Mouse (Mus musculus): ENCODE results near the gene Zswim1. TPM values are rescaled to one million over a fixed set of nuclear protein-coding genes. Genes with fewer than 3 reads are reported as not detected.

Zswim1 gene
- polyA plus RNA-seq, 1 experiment from 2014 or later = 21.4 TPM

- Histone ChIP-seq H3K9ac (no peak overlapping the region), H3K4me1 (peaks cover 2% of the 10 kb centered on the region), H3K9me3 (replicated peaks) (no peaks in the 10 kb centered on the region), H3K27ac (no peak overlapping the region), H3K27me3 (no peaks in the 10 kb centered on the region), H3K4me2 (replicated peaks) (no peak overlapping the region), H3K36me3 (peaks cover 25% of the 10 kb centered on the region), H3K4me3 (no peak overlapping the region)
- ATAC-seq (ENCODE audit: low FRiP score) = no peak
- WGBS = 79% methylated on average over 6 of the region's 6 CpGs
Measured at GRCm38 (mm10) chr2:164817206-164817605, 5.3 kb upstream of the Zswim1 start.

GRCm38 (mm10) chr2:164817703-164818102 is 4.8 kb upstream of the Zswim1 start:
- no peak overlapping the region for H3K9ac ChIP-seq
- no peaks in the 10 kb centered on the region for H3K27me3 ChIP-seq
- no peak overlapping the region for H3K4me2 ChIP-seq (replicated peaks)
- no peak overlapping the region for H3K4me3 ChIP-seq
- peaks cover 6% of the 10 kb centered on the region for H3K4me1 ChIP-seq
- no peak for ATAC-seq (ENCODE audit: low FRiP score)
- H3K36me3 ChIP-seq = peaks cover 25% of the 10 kb centered on the region
- WGBS = 70% methylated on average over 5 of the region's 5 CpGs
- H3K9me3 ChIP-seq (replicated peaks) = no peaks in the 10 kb centered on the region
- H3K27ac ChIP-seq = no peak overlapping the region

GRCm38 (mm10) chr2:164821060-164821459 is 1.4 kb upstream of the Zswim1 start:
- Histone ChIP-seq H3K27ac (no peak overlapping the region), H3K4me1 (peaks cover 13% of the 10 kb centered on the region), H3K36me3 (peaks cover 31% of the 10 kb centered on the region), H3K4me3 (no peak overlapping the region), H3K9ac (no peak overlapping the region), H3K27me3 (no peaks in the 10 kb centered on the region), H3K4me2 (replicated peaks) (no peak overlapping the region), H3K9me3 (replicated peaks) (no peaks in the 10 kb centered on the region)
- 90% methylated on average over 6 of the region's 6 CpGs for WGBS
- ATAC-seq (ENCODE audit: low FRiP score) = no peak

- peak; percentile 83 for ATAC-seq (ENCODE audit: low FRiP score)
- H3K4me1 ChIP-seq = peaks cover 13% of the 10 kb centered on the region
- peak overlapping the region; percentile 72 for H3K9ac ChIP-seq
- peak overlapping the region; percentile 57 for H3K4me2 ChIP-seq (replicated peaks)
- peaks cover 52% of the 10 kb centered on the region for H3K36me3 ChIP-seq
- no peaks in the 10 kb centered on the region for H3K27me3 ChIP-seq
- H3K27ac ChIP-seq = peak overlapping the region; percentile 93
- 2% methylated on average over 10 of the region's 10 CpGs for WGBS
- peak overlapping the region; percentile 71 for H3K4me3 ChIP-seq
- no peaks in the 10 kb centered on the region for H3K9me3 ChIP-seq (replicated peaks)
Measured at GRCm38 (mm10) chr2:164823181-164823585, 697 bp downstream of the Zswim1 start.

- Histone ChIP-seq H3K4me3 (no peak overlapping the region), H3K4me2 (replicated peaks) (peak overlapping the region; percentile 57), H3K36me3 (peaks cover 60% of the 10 kb centered on the region), H3K9ac (no peak overlapping the region), H3K4me1 (peaks cover 13% of the 10 kb centered on the region), H3K27me3 (no peaks in the 10 kb centered on the region), H3K27ac (no peak overlapping the region), H3K9me3 (replicated peaks) (no peaks in the 10 kb centered on the region)
- no peak for ATAC-seq (ENCODE audit: low FRiP score)
- WGBS = 94% methylated on average over 4 of the region's 4 CpGs
Measured at GRCm38 (mm10) chr2:164823969-164824368, 1.5 kb downstream of the Zswim1 start.

- Histone ChIP-seq H3K4me1 (peaks cover 13% of the 10 kb centered on the region), H3K27me3 (no peaks in the 10 kb centered on the region), H3K4me2 (replicated peaks) (no peak overlapping the region), H3K9me3 (replicated peaks) (no peaks in the 10 kb centered on the region), H3K36me3 (peaks cover 56% of the 10 kb centered on the region), H3K27ac (no peak overlapping the region), H3K9ac (no peak overlapping the region), H3K4me3 (no peak overlapping the region)
- WGBS = 93% methylated on average over 17 of the region's 17 CpGs
- no peak for ATAC-seq (ENCODE audit: low FRiP score)
Measured at GRCm38 (mm10) chr2:164825521-164825920, 3.0 kb downstream of the Zswim1 start.

GRCm38 (mm10) chr2:164827146-164827850 is 4.8 kb downstream of the Zswim1 start:
- Histone ChIP-seq H3K27me3 (no peaks in the 10 kb centered on the region), H3K9ac (no peak overlapping the region), H3K27ac (no peak overlapping the region), H3K4me2 (replicated peaks) (no peak overlapping the region), H3K4me3 (no peak overlapping the region), H3K4me1 (peaks cover 10% of the 10 kb centered on the region), H3K9me3 (replicated peaks) (no peaks in the 10 kb centered on the region), H3K36me3 (peaks cover 44% of the 10 kb centered on the region)
- WGBS = 90% methylated on average over 16 of the region's 16 CpGs
- no peak for ATAC-seq (ENCODE audit: low FRiP score)

- WGBS = 85% methylated on average over 6 of the region's 6 CpGs
- no peaks in the 10 kb centered on the region for H3K27me3 ChIP-seq
Measured at GRCm38 (mm10) chr2:164828437-164828836, 6.0 kb downstream of the Zswim1 start, which contains the start of gene Spata25. Gene Spata25 (minus strand): TSS chr2:164828537.

GRCm38 (mm10) chr2:164829090-164829489 is 6.6 kb downstream of the Zswim1 start:
- ATAC-seq (ENCODE audit: low FRiP score) = no peak
- Histone ChIP-seq H3K9ac (no peak overlapping the region), H3K4me3 (no peak overlapping the region), H3K36me3 (peaks cover 44% of the 10 kb centered on the region), H3K4me2 (replicated peaks) (no peak overlapping the region), H3K27ac (no peak overlapping the region), H3K9me3 (replicated peaks) (no peaks in the 10 kb centered on the region), H3K4me1 (peaks cover 12% of the 10 kb centered on the region), H3K27me3 (no peaks in the 10 kb centered on the region)
- WGBS = 96% methylated on average over 1 of the region's 1 CpGs

More at GRCm38 (mm10) chr2:164828437-164828836, 6.0 kb downstream of the Zswim1 start, which contains the start of gene Spata25:
- Histone ChIP-seq H3K4me2 (replicated peaks) (no peak within 1 kb of the TSS), H3K9ac (no peak within 1 kb of the TSS), H3K36me3 (peaks cover 44% of the 10 kb centered on the region), H3K9me3 (replicated peaks) (no peaks in the 10 kb centered on the region), H3K27ac (no peak within 1 kb of the TSS), H3K4me1 (peaks cover 14% of the 10 kb centered on the region), H3K4me3 (no peak within 1 kb of the TSS)
- ATAC-seq (ENCODE audit: low FRiP score) = no peak

GRCm38 (mm10) chr2:164831029-164831428 is 8.5 kb downstream of the Zswim1 start:
- Histone ChIP-seq H3K27me3 (no peaks in the 10 kb centered on the region), H3K4me3 (no peak overlapping the region), H3K4me1 (peaks cover 23% of the 10 kb centered on the region), H3K27ac (no peak overlapping the region), H3K9me3 (replicated peaks) (no peaks in the 10 kb centered on the region), H3K4me2 (replicated peaks) (no peak overlapping the region), H3K36me3 (peaks cover 32% of the 10 kb centered on the region), H3K9ac (no peak overlapping the region)
- WGBS = 88% methylated on average over 10 of the region's 10 CpGs
- no peak for ATAC-seq (ENCODE audit: low FRiP score)

- Histone ChIP-seq H3K4me2 (replicated peaks) (peak overlapping the region; percentile 88), H3K9me3 (replicated peaks) (no peaks in the 10 kb centered on the region), H3K36me3 (peaks cover 29% of the 10 kb centered on the region), H3K27ac (peak overlapping the region; percentile 53), H3K9ac (peak overlapping the region; percentile 67), H3K4me1 (peaks cover 23% of the 10 kb centered on the region), H3K4me3 (peak overlapping the region; percentile 74), H3K27me3 (no peaks in the 10 kb centered on the region)
- ATAC-seq (ENCODE audit: low FRiP score) = no peak
- WGBS = 63% methylated on average over 16 of the region's 16 CpGs
Measured at GRCm38 (mm10) chr2:164832032-164832747, 9.7 kb downstream of the Zswim1 start.

- H3K9ac ChIP-seq = peak within 1 kb of the TSS; percentile 67
- peak; percentile 74 for ATAC-seq (ENCODE audit: low FRiP score)
- peak within 1 kb of the TSS; percentile 53 for H3K27ac ChIP-seq
- no peaks in the 10 kb centered on the region for H3K27me3 ChIP-seq
- peaks cover 23% of the 10 kb centered on the region for H3K4me1 ChIP-seq
- no peaks in the 10 kb centered on the region for H3K9me3 ChIP-seq (replicated peaks)
- peak within 1 kb of the TSS; percentile 74 for H3K4me3 ChIP-seq
- WGBS = under 1% methylated on average over 35 of the region's 35 CpGs
- peaks cover 27% of the 10 kb centered on the region for H3K36me3 ChIP-seq
- H3K4me2 ChIP-seq (replicated peaks) = peak within 1 kb of the TSS; percentile 88
Measured at GRCm38 (mm10) chr2:164832748-164833301, 10.3 kb downstream of the Zswim1 start, which contains the start of gene Ctsa. Gene Ctsa (plus strand): TSS chr2:164832873.
